9 mouse cellular contexts compared by ENCODE assay signal in genomic region chr4:123939838-123940237, GRCm38 (mm10). TPM values are rescaled to one million over a fixed set of nuclear protein-coding genes. Genes with fewer than 3 reads are reported as not detected.
DNase-seq lines count a peak whose midpoint lies in the region; ATAC-seq lines count a peak whose summit lies in the region.
"Had no signal": no experiment of that assay in that cellular context is flagged by ENCODE, and none has a peak within 500 bp of the region (broad histone marks: within the 10 kb centered on the region; RNA-seq: fewer than 3 reads in every experiment).

No protein-coding gene starts in this region.

- 11% methylated on average over 4 of the region's 4 CpGs for WGBS in midbrain, embryonic 10.5 days
- WGBS in midbrain, embryonic 15.5 days = 5% methylated on average over 4 of the region's 4 CpGs
- WGBS in liver, embryonic 13.5 days (ENCODE audit: insufficient replicate concordance) = 3% methylated on average over 4 of the region's 4 CpGs

- H3K9me3 ChIP-seq in midbrain, embryonic 10.5 days (replicated peaks) = no peaks in the 10 kb centered on the region
- no peaks in the 10 kb centered on the region for H3K9me3 ChIP-seq in midbrain, embryonic 15.5 days
- H3K9me3 ChIP-seq in liver, embryonic 13.5 days (replicated peaks) = no peaks in the 10 kb centered on the region
- H3K9me3 ChIP-seq: heart, embryonic 15.5 days had no signal

- H3K27me3 ChIP-seq in midbrain, embryonic 10.5 days (ENCODE audit: low read depth, poor library complexity, severe bottlenecking) = no peaks in the 10 kb centered on the region
- H3K27me3 ChIP-seq in midbrain, embryonic 15.5 days (replicated peaks) = no peaks in the 10 kb centered on the region
- H3K27me3 ChIP-seq in liver, embryonic 13.5 days = no peaks in the 10 kb centered on the region
- H3K27me3 ChIP-seq: heart, embryonic 15.5 days had no signal

- DNase-seq in midbrain, embryonic 10.5 days (ENCODE audit: low spot score) = peak; percentile 79
- peak; percentile 74 to 79 for DNase-seq in adrenal gland, postnatal 36 days
- peak; percentile 74 for DNase-seq in kidney, adult 9 months
- DNase-seq in liver, embryonic 13.5 days = peak; percentile 45
- peak; percentile 83 to 89 for DNase-seq in right cerebral cortex, postnatal 10 days (ENCODE audit: low spot score in 2 of 2)
- DNase-seq in urinary bladder, postnatal 14 days (ENCODE audit: low spot score) = peak; percentile 74

- H3K36me3 ChIP-seq in midbrain, embryonic 10.5 days = peaks cover 25% of the 10 kb centered on the region
- H3K36me3 ChIP-seq in midbrain, embryonic 15.5 days (replicated peaks) = peaks cover 17% of the 10 kb centered on the region
- H3K36me3 ChIP-seq in liver, embryonic 13.5 days = peaks cover 25% of the 10 kb centered on the region

- H3K4me2 ChIP-seq in midbrain, embryonic 15.5 days = no peak overlapping the region
- H3K4me2 ChIP-seq in liver, embryonic 13.5 days = no peak overlapping the region
- H3K4me2 ChIP-seq: heart, embryonic 15.5 days had no signal

- H3K9ac ChIP-seq in midbrain, embryonic 15.5 days = no peak overlapping the region
- no peak overlapping the region for H3K9ac ChIP-seq in liver, embryonic 13.5 days
- H3K9ac ChIP-seq: heart, embryonic 15.5 days had no signal

- H3K4me3 ChIP-seq in midbrain, embryonic 10.5 days = no peak overlapping the region
- no peak overlapping the region for H3K4me3 ChIP-seq in midbrain, embryonic 15.5 days
- H3K4me3 ChIP-seq in liver, embryonic 13.5 days (replicated peaks) = no peak overlapping the region
- H3K4me3 ChIP-seq: heart, embryonic 15.5 days had no signal

- no peak overlapping the region for H3K27ac ChIP-seq in midbrain, embryonic 10.5 days (replicated peaks)
- no peak overlapping the region for H3K27ac ChIP-seq in midbrain, embryonic 15.5 days
- no peak overlapping the region for H3K27ac ChIP-seq in liver, embryonic 13.5 days
- H3K27ac ChIP-seq: heart, embryonic 15.5 days had no signal

- ATAC-seq in midbrain, embryonic 15.5 days (replicated peaks) = no peak
- ATAC-seq in erythroid progenitor cell, adult 5-6 weeks (replicated peaks; ENCODE audit: low FRiP score, poor library complexity, severe bottlenecking) = peak; percentile 49; the same call in 1 of the 2 replicates
- no peak for ATAC-seq in liver, embryonic 13.5 days (ENCODE audit: low read depth)

- no peaks in the 10 kb centered on the region for H3K4me1 ChIP-seq in midbrain, embryonic 10.5 days
- no peaks in the 10 kb centered on the region for H3K4me1 ChIP-seq in midbrain, embryonic 15.5 days
- no peaks in the 10 kb centered on the region for H3K4me1 ChIP-seq in liver, embryonic 13.5 days (replicated peaks)
- H3K4me1 ChIP-seq: heart, embryonic 15.5 days had no signal

RNA-seq across cellular contexts. Expression of gene 4930535I16Rik, which starts 22.0 kb away (rescaled TPM):
- not detected in 2 replicates for polyA plus RNA-seq in midbrain, embryonic 10.5 days (2016; fragmentation: Nextera tagmentation; extraction: Ambion mirVana)
- not detected in 2 replicates for polyA plus RNA-seq in midbrain, embryonic 15.5 days (2015; fragmentation: Nextera tagmentation; extraction: Ambion mirVana)
- not detected for total RNA-seq in adrenal gland, postnatal 36 days (2021)
- total RNA-seq in erythroid progenitor cell, adult 5-6 weeks (2015; ENCODE audit: low replicate concordance) = not detected in 2 replicates
- not detected in 2 replicates for total RNA-seq in erythroid progenitor cell, adult 5-6 weeks (2017; ENCODE audit: low replicate concordance)
- polyA plus RNA-seq in liver, embryonic 13.5 days (2015; fragmentation: Nextera tagmentation; extraction: Ambion mirVana) = not detected in 2 replicates
- polyA plus RNA-seq: heart, embryonic 15.5 days had no signal

RNA-seq across cellular contexts. Expression of gene Rragc, which starts 22.6 kb away (rescaled TPM):
- polyA plus RNA-seq in midbrain, embryonic 10.5 days (2016; fragmentation: Nextera tagmentation; extraction: Ambion mirVana) = 39.1 and 41.0 TPM in 2 replicates
- polyA plus RNA-seq in midbrain, embryonic 15.5 days (2015; fragmentation: Nextera tagmentation; extraction: Ambion mirVana) = 46.8 and 47.9 TPM in 2 replicates
- total RNA-seq in adrenal gland, postnatal 36 days (2021) = 10 to 100 TPM; 80.5 to 87.4 TPM
- 7.5 and 16.2 TPM in 2 replicates for total RNA-seq in erythroid progenitor cell, adult 5-6 weeks (2015; ENCODE audit: low replicate concordance)
- total RNA-seq in erythroid progenitor cell, adult 5-6 weeks (2017; ENCODE audit: low replicate concordance) = 12.3 and 43.4 TPM in 2 replicates
- polyA plus RNA-seq in liver, embryonic 13.5 days (2015; fragmentation: Nextera tagmentation; extraction: Ambion mirVana) = 21.4 and 25.4 TPM in 2 replicates

RNA-seq across cellular contexts. Expression of gene Mycbp, which starts 35.2 kb away (rescaled TPM):
- polyA plus RNA-seq in midbrain, embryonic 10.5 days (2016; fragmentation: Nextera tagmentation; extraction: Ambion mirVana) = 59.4 and 64.5 TPM in 2 replicates
- 32.8 and 33.7 TPM in 2 replicates for polyA plus RNA-seq in midbrain, embryonic 15.5 days (2015; fragmentation: Nextera tagmentation; extraction: Ambion mirVana)
- 10 to 100 TPM; 37.6 to 50.0 TPM for total RNA-seq in adrenal gland, postnatal 36 days (2021)
- total RNA-seq in erythroid progenitor cell, adult 5-6 weeks (2015; ENCODE audit: low replicate concordance) = 14.4 and 43.6 TPM in 2 replicates
- 12.1 and 52.7 TPM in 2 replicates for total RNA-seq in erythroid progenitor cell, adult 5-6 weeks (2017; ENCODE audit: low replicate concordance)
- 79.1 and 85.2 TPM in 2 replicates for polyA plus RNA-seq in liver, embryonic 13.5 days (2015; fragmentation: Nextera tagmentation; extraction: Ambion mirVana)
